Mouse (Mus musculus): ENCODE results near the gene Olfr1509.
"Not testable (repeated sequence)": the region's sequence is repeated elsewhere in the genome, so short reads cannot be mapped to it uniquely, and the experiment has no call there.

The Olfr1509 gene

GRCm38 (mm10) chr14:52442690-52443089, at the start of gene Olfr1509:
Olfr1509 (plus strand) TSS chr14:52442990.
- no peak for DNase-seq (ENCODE audit: low read depth in 2 of 2, low spot score in 2 of 2)

GRCm38 (mm10) chr14:52397279-52397678, 45.5 kb upstream of the Olfr1509 start, which contains the start of gene Olfr1511:
Olfr1511 (minus strand) TSS chr14:52397379.
- DNase-seq (ENCODE audit: low read depth in 2 of 2, low spot score in 2 of 2), result no peak

GRCm38 (mm10) chr14:52410142-52410919, 32.5 kb upstream of the Olfr1509 start:
- not testable (repeated sequence) for DNase-seq (ENCODE audit: low read depth in 2 of 2, low spot score in 2 of 2)

- DNase-seq (ENCODE audit: low read depth in 2 of 2, low spot score in 2 of 2), result no peak
Measured at GRCm38 (mm10) chr14:52414273-52414672, 28.5 kb upstream of the Olfr1509 start, which contains the start of gene Olfr1510. Olfr1510 (minus strand) TSS chr14:52414373.

- peak; percentile 30 to 38 for DNase-seq (ENCODE audit: low read depth in 2 of 2, low spot score in 2 of 2)
Measured at GRCm38 (mm10) chr14:52427686-52428085, 15.1 kb upstream of the Olfr1509 start.

GRCm38 (mm10) chr14:52451138-52451537, 8.3 kb downstream of the Olfr1509 start:
- peak in 1 of 2 experiments; percentile 9 for DNase-seq (ENCODE audit: low read depth in 2 of 2, low spot score in 2 of 2)

GRCm38 (mm10) chr14:52461928-52462327, 19.1 kb downstream of the Olfr1509 start:
- DNase-seq (ENCODE audit: low read depth in 2 of 2, low spot score in 2 of 2), result no peak

GRCm38 (mm10) chr14:52465738-52466137, 22.9 kb downstream of the Olfr1509 start:
- DNase-seq (ENCODE audit: low read depth in 2 of 2, low spot score in 2 of 2), result no peak

GRCm38 (mm10) chr14:52467395-52467794, 24.6 kb downstream of the Olfr1509 start, which contains the start of gene Olfr1508:
Olfr1508 (minus strand) TSS chr14:52467495.
- DNase-seq (ENCODE audit: low read depth in 2 of 2, low spot score in 2 of 2), result no peak

- no peak for DNase-seq (ENCODE audit: low read depth in 2 of 2, low spot score in 2 of 2)
Measured at GRCm38 (mm10) chr14:52495516-52495915, 52.7 kb downstream of the Olfr1509 start, which contains the start of gene Olfr1507. Olfr1507 (minus strand) TSS chr14:52495749.
